Mouse (Mus musculus): ENCODE data around the gene Tbc1d24. TPM values are rescaled to one million over a fixed set of nuclear protein-coding genes. Genes with fewer than 3 reads are reported as not detected.
"Not testable (repeated sequence)": the region's sequence is repeated elsewhere in the genome, so short reads cannot be mapped to it uniquely, and the experiment has no call there.

The Tbc1d24 gene
- polyA plus RNA-seq, 1 experiment, result 56.9 TPM

DNA sequence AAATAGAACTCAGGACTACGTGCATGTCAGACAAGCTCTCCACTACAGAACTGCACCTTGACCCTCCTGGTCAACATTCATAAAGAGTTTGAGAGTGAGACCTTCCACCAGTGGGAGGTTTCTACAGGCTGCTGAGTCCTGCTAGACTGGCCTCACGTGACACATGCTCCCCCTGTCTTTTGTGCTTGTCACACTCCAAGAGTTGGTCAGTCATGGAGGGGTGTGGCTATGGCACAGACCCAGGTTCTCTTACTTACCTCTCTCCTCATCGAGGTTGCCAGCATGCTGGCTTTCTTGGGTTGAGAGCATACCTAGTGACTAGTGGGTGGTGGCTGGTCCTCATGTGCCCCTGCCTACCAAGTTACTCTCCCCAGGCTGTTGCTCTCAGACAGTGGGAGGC lies 50.9 kb downstream of the Tbc1d24 start:
- DNase-seq (ENCODE audit: extremely low spot score in 1 of 2, low spot score in 1 of 2), result no peak

DNA sequence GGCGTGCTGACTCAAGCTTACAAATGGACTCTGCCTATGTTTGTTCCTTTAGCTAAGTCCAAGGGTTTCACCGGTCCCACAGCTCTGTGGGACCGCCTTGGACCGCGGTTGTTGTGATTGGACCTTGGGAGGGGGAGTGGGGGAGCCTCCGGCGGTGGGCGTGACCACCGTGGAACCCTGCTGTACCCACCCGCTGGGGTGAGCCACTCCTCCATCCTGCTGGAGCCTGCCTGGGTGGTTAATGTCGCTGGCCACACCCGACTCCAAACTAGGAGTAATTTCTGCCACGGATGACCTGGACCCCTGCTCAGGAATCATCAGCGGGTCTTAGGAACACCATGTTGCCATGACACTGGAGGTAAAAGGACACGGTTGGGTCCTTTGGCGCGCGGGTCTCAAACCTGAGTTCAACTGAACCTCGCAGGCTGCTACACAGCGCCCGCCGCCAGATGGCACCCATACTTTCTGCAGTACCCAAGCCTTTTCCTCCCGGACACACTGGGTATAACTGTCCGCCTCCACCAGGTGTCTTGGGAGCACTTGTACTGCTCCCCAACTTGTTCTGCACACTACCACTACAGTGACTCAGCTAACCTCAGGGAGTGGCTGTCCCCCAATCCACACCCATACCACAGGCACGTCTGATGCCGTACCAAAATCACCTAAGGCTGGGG lies 53.3 kb downstream of the Tbc1d24 start:
- peak in 1 of 2 experiments; percentile 85 for DNase-seq (ENCODE audit: extremely low spot score in 1 of 2, low spot score in 1 of 2)

GRCm38 (mm10) chr17:24151382-24151781 lies 54.0 kb downstream of the Tbc1d24 start:
- no peak for DNase-seq (ENCODE audit: extremely low spot score in 1 of 2, low spot score in 1 of 2)

DNA sequence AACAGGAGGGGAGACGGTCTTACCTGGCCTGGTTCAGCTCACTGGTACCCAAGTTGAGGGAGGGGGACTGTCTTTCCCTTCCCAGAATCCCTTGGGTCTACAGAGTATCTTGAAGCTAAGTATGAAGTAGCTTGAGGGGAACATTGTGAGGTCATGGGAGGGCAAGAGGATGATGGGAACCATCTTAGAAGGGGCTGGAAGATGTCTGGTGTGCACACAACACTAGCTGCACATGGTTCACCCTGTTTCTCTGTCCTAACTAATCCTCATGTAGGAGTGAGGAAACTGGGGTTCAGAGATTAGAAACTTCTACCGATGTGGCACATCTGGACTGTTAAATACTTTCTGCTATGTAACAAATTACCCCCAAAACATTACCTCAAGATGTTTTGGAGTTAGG lies 54.5 kb downstream of the Tbc1d24 start, which contains the start of gene Pdpk1:
Pdpk1 (minus strand) TSS at position 101 of the 400 bp plus-strand sequence.
- no peak for DNase-seq (ENCODE audit: extremely low spot score in 1 of 2, low spot score in 1 of 2)

GRCm38 (mm10) chr17:24149421-24149820 lies 55.9 kb downstream of the Tbc1d24 start:
- no peak for DNase-seq (ENCODE audit: extremely low spot score in 1 of 2, low spot score in 1 of 2)

- no peak for DNase-seq (ENCODE audit: extremely low spot score in 1 of 2, low spot score in 1 of 2)
These were observed 62.5 kb downstream of the Tbc1d24 start for GRCm38 (mm10) chr17:24142897-24143296.

GRCm38 (mm10) chr17:24141425-24141920 lies 63.9 kb downstream of the Tbc1d24 start:
- peak; percentile 93 to 97 for DNase-seq (ENCODE audit: extremely low spot score in 1 of 2, low spot score in 1 of 2)

DNA sequence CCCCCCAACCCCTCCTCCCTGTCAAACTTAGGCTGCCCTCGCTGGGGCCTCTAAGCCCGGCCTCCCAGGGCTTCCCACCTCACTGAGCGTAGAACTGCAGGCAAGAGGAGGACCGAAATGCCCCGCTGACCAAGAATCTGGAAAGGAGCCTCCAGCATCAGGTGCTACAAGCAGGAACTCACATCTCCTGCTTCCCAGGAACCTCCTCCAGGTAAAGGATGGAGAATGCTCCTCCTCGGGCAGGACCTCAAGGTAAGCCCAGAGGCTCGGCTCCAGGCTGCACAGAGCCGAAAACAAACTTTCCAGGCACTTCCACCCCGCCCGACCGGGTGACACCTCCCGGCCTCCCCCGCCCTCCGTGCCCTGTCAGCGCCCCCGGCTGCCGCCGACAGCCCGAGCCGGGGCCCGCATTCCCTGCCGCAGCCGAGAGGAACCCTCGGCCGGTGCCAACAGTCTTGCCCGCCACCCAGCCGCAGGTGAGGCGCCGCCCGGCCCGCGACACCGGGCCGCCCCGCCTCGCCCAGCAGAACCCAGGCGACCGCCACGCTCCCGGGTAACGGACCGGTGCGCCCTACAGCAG lies 64.4 kb downstream of the Tbc1d24 start:
- DNase-seq (ENCODE audit: extremely low spot score in 1 of 2, low spot score in 1 of 2), result peak in 1 of 2 experiments; percentile 15

DNA sequence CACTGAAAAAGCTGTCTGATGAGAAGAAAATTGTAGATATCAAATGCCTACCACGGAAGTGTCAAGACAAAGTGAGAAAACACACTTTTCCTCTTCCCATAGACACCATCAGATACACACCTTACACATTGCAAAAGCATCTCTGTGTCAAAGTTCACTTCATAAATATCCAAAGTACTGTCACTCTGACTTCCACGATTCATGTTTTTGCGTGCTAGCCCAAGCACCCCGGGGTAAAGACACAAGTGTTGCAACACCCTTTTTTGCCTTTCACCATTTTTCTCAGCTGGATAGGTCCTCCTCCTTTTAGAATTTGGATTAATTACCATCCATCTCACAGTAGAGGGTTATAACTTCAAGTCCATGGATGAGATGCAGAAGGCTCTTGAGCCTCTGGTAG lies 65.4 kb downstream of the Tbc1d24 start:
- DNase-seq (ENCODE audit: extremely low spot score in 1 of 2, low spot score in 1 of 2), result no peak

GRCm38 (mm10) chr17:24139256-24139655 lies 66.1 kb downstream of the Tbc1d24 start:
- no peak for DNase-seq (ENCODE audit: extremely low spot score in 1 of 2, low spot score in 1 of 2)

DNA sequence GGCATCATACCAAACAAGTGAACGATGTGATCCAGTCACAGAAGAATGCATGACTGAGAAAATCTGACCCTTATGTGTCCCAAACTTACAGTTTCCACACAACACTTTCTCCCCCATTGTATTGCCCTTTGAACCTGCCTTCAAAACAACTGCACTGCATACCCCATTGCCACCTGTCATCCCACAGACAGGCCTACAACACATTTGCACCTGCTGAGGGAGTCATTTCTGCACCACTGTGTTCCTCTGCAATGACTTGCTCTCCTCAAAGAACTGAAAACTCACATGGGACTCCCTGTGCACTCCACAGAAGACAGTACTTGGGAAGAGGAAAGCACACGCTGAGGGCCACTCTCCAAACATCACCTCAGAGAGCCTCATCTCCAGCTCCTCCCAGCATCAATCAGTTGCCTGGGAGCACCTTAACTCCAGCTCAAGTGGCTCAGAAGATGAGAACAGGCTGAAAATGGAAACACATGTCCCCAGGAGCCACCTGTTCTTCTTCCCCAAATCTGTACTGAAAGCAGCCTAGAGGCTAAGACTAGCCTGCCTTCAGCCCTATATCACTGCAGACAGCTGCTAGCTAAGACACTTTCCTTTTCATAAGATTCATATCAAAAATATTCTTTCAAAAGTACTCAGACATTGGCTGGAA lies 68.0 kb downstream of the Tbc1d24 start:
- DNase-seq (ENCODE audit: extremely low spot score in 1 of 2, low spot score in 1 of 2), result no peak

- no peak for DNase-seq (ENCODE audit: extremely low spot score in 1 of 2, low spot score in 1 of 2)
These were observed 71.3 kb downstream of the Tbc1d24 start for GRCm38 (mm10) chr17:24134062-24134461.

DNA sequence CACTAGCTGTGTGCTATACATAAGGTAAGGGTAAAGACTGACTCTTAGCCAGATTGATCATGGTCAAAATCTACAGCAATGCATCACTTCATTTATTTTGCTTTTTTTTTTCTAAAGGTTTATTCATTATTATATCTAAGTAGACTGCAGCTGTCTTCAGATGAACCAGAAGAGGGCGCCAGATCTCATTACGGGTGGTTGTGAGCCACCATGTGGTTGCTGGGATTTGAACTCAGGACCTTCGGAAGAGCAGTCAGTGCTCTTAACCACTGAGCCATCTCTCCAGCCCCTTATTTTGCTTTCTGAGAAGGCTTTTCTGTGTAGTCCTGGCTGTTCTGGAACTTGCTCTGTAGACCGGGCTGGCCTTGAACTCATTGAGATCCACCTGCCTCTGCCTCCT lies 72.4 kb downstream of the Tbc1d24 start:
- not testable (repeated sequence) for DNase-seq (ENCODE audit: extremely low spot score in 1 of 2, low spot score in 1 of 2)

DNA sequence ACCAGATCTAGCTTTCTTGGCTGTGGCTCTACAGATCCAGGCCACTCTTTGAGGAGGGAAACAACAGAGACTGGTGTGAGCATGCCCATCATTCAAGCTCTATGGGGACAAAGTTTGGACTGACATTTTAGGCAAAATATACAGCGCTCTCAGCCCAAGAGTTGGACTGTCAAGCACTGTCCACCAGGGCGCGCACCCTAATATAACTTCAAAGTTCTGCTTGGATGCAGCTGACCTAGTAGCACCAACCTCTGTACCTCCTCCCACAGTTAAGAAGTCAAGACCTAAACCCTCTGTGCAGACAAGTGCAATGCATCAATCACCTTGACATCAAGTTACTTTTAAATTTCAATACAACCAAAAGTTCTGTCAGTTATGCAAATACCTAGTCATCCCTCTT lies 73.8 kb downstream of the Tbc1d24 start:
- no peak for DNase-seq (ENCODE audit: extremely low spot score in 1 of 2, low spot score in 1 of 2)

- DNase-seq (ENCODE audit: extremely low spot score in 1 of 2, low spot score in 1 of 2), result not testable (repeated sequence)
These were observed 76.1 kb downstream of the Tbc1d24 start for GRCm38 (mm10) chr17:24129246-24129645.

GRCm38 (mm10) chr17:24127592-24127991 lies 77.8 kb downstream of the Tbc1d24 start:
- DNase-seq (ENCODE audit: extremely low spot score in 1 of 2, low spot score in 1 of 2), result no peak

DNA sequence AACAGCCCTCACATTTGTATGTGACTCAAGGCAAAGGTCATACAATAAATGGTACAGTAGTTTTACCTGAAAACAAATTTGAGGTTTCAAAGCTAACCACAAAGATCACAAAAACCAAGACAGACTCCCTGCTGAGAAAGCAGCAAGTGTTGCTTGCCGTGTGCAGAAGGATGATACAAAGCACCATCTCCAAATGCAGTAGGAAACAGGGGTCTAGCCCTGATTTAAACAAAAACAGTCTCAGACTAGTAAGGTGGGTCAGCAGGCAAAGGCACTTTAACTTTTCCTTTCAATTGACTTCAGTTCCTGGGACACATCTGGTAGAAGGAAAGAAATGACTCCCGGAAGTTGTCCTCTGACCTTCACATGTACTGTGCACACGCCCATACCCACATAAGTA lies 78.6 kb downstream of the Tbc1d24 start:
- DNase-seq (ENCODE audit: extremely low spot score in 1 of 2, low spot score in 1 of 2), result no peak

Other genes with a start within 250 kb of the Tbc1d24 start
- gene Prss30, start 225.0 kb downstream of the Tbc1d24 start, polyA plus RNA-seq (2012; rRNA removed), result 1.0 and 4.4 TPM in 2 replicates
- gene Prss22, start 207.5 kb downstream of the Tbc1d24 start, polyA plus RNA-seq (2012; rRNA removed), result 1.4 and 1.8 TPM in 2 replicates
- not detected in 2 replicates for gene Prss27, start 167.4 kb downstream of the Tbc1d24 start, polyA plus RNA-seq (2012; rRNA removed)
- gene Kctd5, start 132.1 kb downstream of the Tbc1d24 start, polyA plus RNA-seq (2012; rRNA removed), result 29.0 and 29.8 TPM in 2 replicates
- gene Pdpk1, start 54.6 kb downstream of the Tbc1d24 start, polyA plus RNA-seq (2012; rRNA removed), result 40.4 and 40.9 TPM in 2 replicates
- 38.9 and 39.1 TPM in 2 replicates for gene Amdhd2, start 41.8 kb downstream of the Tbc1d24 start, polyA plus RNA-seq (2012; rRNA removed)
- gene Atp6v0c, start 35.9 kb downstream of the Tbc1d24 start, polyA plus RNA-seq (2012; rRNA removed), result 2,732 and 2,987 TPM in 2 replicates
- 7.4 and 9.1 TPM in 2 replicates for gene Ntn3, start 4.0 kb upstream of the Tbc1d24 start, polyA plus RNA-seq (2012; rRNA removed)
- gene Tedc2, start 15.3 kb upstream of the Tbc1d24 start, polyA plus RNA-seq (2012; rRNA removed), result 18.6 and 19.1 TPM in 2 replicates
- gene Ccnf, start 45.9 kb upstream of the Tbc1d24 start, polyA plus RNA-seq (2012; rRNA removed), result 3.3 and 4.4 TPM in 2 replicates
- 0.90 and 1.0 TPM in 2 replicates for gene Abca17, start 145.5 kb upstream of the Tbc1d24 start, polyA plus RNA-seq (2012; rRNA removed)
- gene Abca3, start 146.4 kb upstream of the Tbc1d24 start, polyA plus RNA-seq (2012; rRNA removed), result 44.7 and 47.6 TPM in 2 replicates
- gene Rnps1, start 209.0 kb upstream of the Tbc1d24 start, polyA plus RNA-seq (2012; rRNA removed), result 269 and 276 TPM in 2 replicates
- gene Eci1, start 221.1 kb upstream of the Tbc1d24 start, polyA plus RNA-seq (2012; rRNA removed), result 50.0 and 55.9 TPM in 2 replicates
- gene Dnase1l2, start 237.5 kb upstream of the Tbc1d24 start, polyA plus RNA-seq (2012; rRNA removed), result 18.3 and 22.9 TPM in 2 replicates

Measured in frontal cortex, adult 2 months (tissue).